Mouse (Mus musculus): ENCODE measurements at regions not wholly inside any gene's neighbourhood (a gene's known extent, or its start where the extent isn't known, plus 50 kb on each side); places are given as distances from the start of the nearest gene placed in this dataset.

DNA sequence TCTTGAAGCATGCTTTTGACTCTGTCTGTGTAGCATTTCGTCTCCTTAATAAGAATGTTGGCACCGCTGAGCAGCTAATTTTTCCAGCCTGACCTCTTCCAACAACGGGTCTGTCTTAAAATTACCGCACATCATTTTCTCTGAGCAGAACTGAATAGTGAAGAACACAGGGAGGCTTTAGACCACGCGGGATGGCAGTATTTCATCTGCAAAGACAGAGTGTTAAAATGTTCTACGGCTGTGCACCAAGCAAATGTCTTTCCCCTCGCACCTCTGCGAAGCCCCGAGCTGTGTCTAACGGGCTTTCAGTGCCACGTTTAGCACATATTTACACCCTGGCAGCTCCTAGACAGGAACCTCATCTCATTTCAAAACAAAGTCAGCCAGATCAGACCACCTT, 75.3 kb upstream of the Exoc4 start:
- TF ChIP-seq CTCF (IDR thresholded peaks at IDR 0.05; ENCODE audit: low read depth) (no peak), EP300 (optimal IDR thresholded peaks at IDR 0.05) (no peak)
